Mouse (Mus musculus): ENCODE measurements around the gene Tgfb2. TPM values are rescaled to one million over a fixed set of nuclear protein-coding genes. Genes with fewer than 3 reads are reported as not detected.

The Tgfb2 gene
- 17.2 and 20.6 TPM in 2 replicates for polyA plus RNA-seq (2014; fragmentation: Nextera tagmentation; extraction: Ambion mirVana)

GRCm38 (mm10) chr1:186705915-186706248 lies at the start of gene Tgfb2:
TSS of gene Tgfb2 (minus strand) at chr1:186705989.
- Histone ChIP-seq H3K27me3 (ENCODE audit: control insufficient read depth, insufficient read depth, low read length) (peaks cover 2% of the 10 kb centered on the region; the same call in 1 of the 2 replicates), H3K9ac (ENCODE audit: low read length) (peak within 1 kb of the TSS; percentile 69), H3K36me3 (ENCODE audit: control insufficient read depth, insufficient read depth, low read length) (no peaks in the 10 kb centered on the region), H3K4me2 (ENCODE audit: low read depth, low read length, severe bottlenecking) (peak within 1 kb of the TSS; percentile 90), H3K4me3 (ENCODE audit: low read depth, low read length) (peak within 1 kb of the TSS; percentile 62), H3K27ac (ENCODE audit: low read depth, low read length) (peak within 1 kb of the TSS; percentile 34; the same call in 1 of the 2 replicates), H3K9me3 (ENCODE audit: control insufficient read depth, low read length) (no peaks in the 10 kb centered on the region), H3K4me1 (replicated peaks; ENCODE audit: control insufficient read depth, insufficient read depth, low read length) (no peaks in the 10 kb centered on the region)
- DNase-seq (ENCODE audit: low spot score), result peak; percentile 60
- WGBS, result 2% methylated on average over 12 of the region's 12 CpGs
- ATAC-seq (replicated peaks; ENCODE audit: low FRiP score), result peak; percentile 34

- Histone ChIP-seq H3K9ac (ENCODE audit: low read length) (peak overlapping the region; percentile 89), H3K4me1 (replicated peaks; ENCODE audit: control insufficient read depth, insufficient read depth, low read length) (peaks cover 7% of the 10 kb centered on the region; the same call in 1 of the 2 replicates), H3K27me3 (ENCODE audit: control insufficient read depth, insufficient read depth, low read length) (no peaks in the 10 kb centered on the region), H3K27ac (ENCODE audit: low read depth, low read length) (no peak overlapping the region), H3K4me3 (ENCODE audit: low read depth, low read length) (peak overlapping the region; percentile 75), H3K4me2 (ENCODE audit: low read depth, low read length, severe bottlenecking) (peak overlapping the region; percentile 59), H3K36me3 (ENCODE audit: control insufficient read depth, insufficient read depth, low read length) (no peaks in the 10 kb centered on the region), H3K9me3 (ENCODE audit: control insufficient read depth, low read length) (no peaks in the 10 kb centered on the region)
- ATAC-seq (replicated peaks; ENCODE audit: low FRiP score) (peak; percentile 78), DNase-seq (ENCODE audit: low spot score) (no peak)
- WGBS, result 34% methylated on average over 10 of the region's 10 CpGs
Measured at GRCm38 (mm10) chr1:186749675-186750283, 44.0 kb upstream of the Tgfb2 start.

GRCm38 (mm10) chr1:186748724-186749653 lies 43.2 kb upstream of the Tgfb2 start, which contains the start of gene Rrp15:
TSS of gene Rrp15 (minus strand) at chr1:186749358.
- Histone ChIP-seq H3K4me2 (ENCODE audit: low read depth, low read length, severe bottlenecking) (peak within 1 kb of the TSS; percentile 74), H3K9me3 (ENCODE audit: control insufficient read depth, low read length) (no peaks in the 10 kb centered on the region), H3K27me3 (ENCODE audit: control insufficient read depth, insufficient read depth, low read length) (no peaks in the 10 kb centered on the region), H3K4me1 (replicated peaks; ENCODE audit: control insufficient read depth, insufficient read depth, low read length) (peaks cover 7% of the 10 kb centered on the region; the same call in 1 of the 2 replicates), H3K36me3 (ENCODE audit: control insufficient read depth, insufficient read depth, low read length) (no peaks in the 10 kb centered on the region), H3K9ac (ENCODE audit: low read length) (peak within 1 kb of the TSS; percentile 89), H3K27ac (ENCODE audit: low read depth, low read length) (no peak within 1 kb of the TSS), H3K4me3 (ENCODE audit: low read depth, low read length) (peak within 1 kb of the TSS; percentile 75)
- DNase-seq (ENCODE audit: low spot score) (peak; percentile 93), ATAC-seq (replicated peaks; ENCODE audit: low FRiP score) (peak; percentile 93)
- WGBS, result under 1% methylated on average over 46 of the region's 46 CpGs

GRCm38 (mm10) chr1:186739828-186740227 lies 34.0 kb upstream of the Tgfb2 start:
- WGBS, result 86% methylated on average over 7 of the region's 7 CpGs
- Histone ChIP-seq H3K4me3 (ENCODE audit: low read depth, low read length) (no peak overlapping the region), H3K36me3 (ENCODE audit: control insufficient read depth, insufficient read depth, low read length) (peaks cover 3% of the 10 kb centered on the region; the same call in 1 of the 2 replicates), H3K9me3 (ENCODE audit: control insufficient read depth, low read length) (no peaks in the 10 kb centered on the region), H3K4me1 (replicated peaks; ENCODE audit: control insufficient read depth, insufficient read depth, low read length) (no peaks in the 10 kb centered on the region), H3K27me3 (ENCODE audit: control insufficient read depth, insufficient read depth, low read length) (no peaks in the 10 kb centered on the region), H3K27ac (ENCODE audit: low read depth, low read length) (no peak overlapping the region), H3K9ac (ENCODE audit: low read length) (no peak overlapping the region), H3K4me2 (ENCODE audit: low read depth, low read length, severe bottlenecking) (no peak overlapping the region)
- no peak for DNase-seq (ENCODE audit: low spot score)
- ATAC-seq (replicated peaks; ENCODE audit: low FRiP score), result no peak

- Histone ChIP-seq H3K4me3 (ENCODE audit: low read depth, low read length) (no peak overlapping the region), H3K9me3 (ENCODE audit: control insufficient read depth, low read length) (no peaks in the 10 kb centered on the region), H3K4me1 (replicated peaks; ENCODE audit: control insufficient read depth, insufficient read depth, low read length) (no peaks in the 10 kb centered on the region), H3K36me3 (ENCODE audit: control insufficient read depth, insufficient read depth, low read length) (peaks cover 3% of the 10 kb centered on the region; the same call in 1 of the 2 replicates), H3K27me3 (ENCODE audit: control insufficient read depth, insufficient read depth, low read length) (no peaks in the 10 kb centered on the region), H3K27ac (ENCODE audit: low read depth, low read length) (no peak overlapping the region), H3K9ac (ENCODE audit: low read length) (no peak overlapping the region), H3K4me2 (ENCODE audit: low read depth, low read length, severe bottlenecking) (no peak overlapping the region)
- 94% methylated on average over 5 of the region's 5 CpGs for WGBS
- ATAC-seq (replicated peaks; ENCODE audit: low FRiP score) (no peak), DNase-seq (ENCODE audit: low spot score) (no peak)
Measured at GRCm38 (mm10) chr1:186735537-186735936, 29.7 kb upstream of the Tgfb2 start.

GRCm38 (mm10) chr1:186733052-186733451 lies 27.3 kb upstream of the Tgfb2 start:
- 96% methylated on average over 8 of the region's 8 CpGs for WGBS
- no peak for ATAC-seq (replicated peaks; ENCODE audit: low FRiP score)

GRCm38 (mm10) chr1:186728778-186729177 lies 23.0 kb upstream of the Tgfb2 start:
- ATAC-seq (replicated peaks; ENCODE audit: low FRiP score) (no peak), DNase-seq (ENCODE audit: low spot score) (no peak)
- Histone ChIP-seq H3K9ac (ENCODE audit: low read length) (no peak overlapping the region), H3K4me2 (ENCODE audit: low read depth, low read length, severe bottlenecking) (no peak overlapping the region), H3K9me3 (ENCODE audit: control insufficient read depth, low read length) (no peaks in the 10 kb centered on the region), H3K27me3 (ENCODE audit: control insufficient read depth, insufficient read depth, low read length) (no peaks in the 10 kb centered on the region), H3K36me3 (ENCODE audit: control insufficient read depth, insufficient read depth, low read length) (no peaks in the 10 kb centered on the region; the same call in 1 of the 2 replicates), H3K4me1 (replicated peaks; ENCODE audit: control insufficient read depth, insufficient read depth, low read length) (no peaks in the 10 kb centered on the region), H3K27ac (ENCODE audit: low read depth, low read length) (no peak overlapping the region), H3K4me3 (ENCODE audit: low read depth, low read length) (no peak overlapping the region)
- WGBS, result 76% methylated on average over 4 of the region's 4 CpGs

More at GRCm38 (mm10) chr1:186733052-186733451, 27.3 kb upstream of the Tgfb2 start:
- no peaks in the 10 kb centered on the region for H3K9me3 ChIP-seq (ENCODE audit: control insufficient read depth, low read length)
- H3K27ac ChIP-seq (ENCODE audit: low read depth, low read length), result no peak overlapping the region
- H3K4me1 ChIP-seq (replicated peaks; ENCODE audit: control insufficient read depth, insufficient read depth, low read length), result no peaks in the 10 kb centered on the region
- no peak overlapping the region for H3K9ac ChIP-seq (ENCODE audit: low read length)
- H3K36me3 ChIP-seq (ENCODE audit: control insufficient read depth, insufficient read depth, low read length), result peaks cover 3% of the 10 kb centered on the region; the same call in 1 of the 2 replicates
- no peak overlapping the region for H3K4me2 ChIP-seq (ENCODE audit: low read depth, low read length, severe bottlenecking)
- no peak for DNase-seq (ENCODE audit: low spot score)
- no peak overlapping the region for H3K4me3 ChIP-seq (ENCODE audit: low read depth, low read length)
- no peaks in the 10 kb centered on the region for H3K27me3 ChIP-seq (ENCODE audit: control insufficient read depth, insufficient read depth, low read length)

GRCm38 (mm10) chr1:186726117-186726516 lies 20.3 kb upstream of the Tgfb2 start:
- no peak overlapping the region for H3K27ac ChIP-seq (ENCODE audit: low read depth, low read length)
- DNase-seq (ENCODE audit: low spot score) (no peak), ATAC-seq (replicated peaks; ENCODE audit: low FRiP score) (no peak)
- no peak overlapping the region for H3K9ac ChIP-seq (ENCODE audit: low read length)
- H3K36me3 ChIP-seq (ENCODE audit: control insufficient read depth, insufficient read depth, low read length), result no peaks in the 10 kb centered on the region; the same call in 1 of the 2 replicates
- H3K27me3 ChIP-seq (ENCODE audit: control insufficient read depth, insufficient read depth, low read length), result no peaks in the 10 kb centered on the region
- 79% methylated on average over 7 of the region's 7 CpGs for WGBS
- H3K4me1 ChIP-seq (replicated peaks; ENCODE audit: control insufficient read depth, insufficient read depth, low read length), result no peaks in the 10 kb centered on the region
- no peak overlapping the region for H3K4me3 ChIP-seq (ENCODE audit: low read depth, low read length)
- no peaks in the 10 kb centered on the region for H3K9me3 ChIP-seq (ENCODE audit: control insufficient read depth, low read length)
- H3K4me2 ChIP-seq (ENCODE audit: low read depth, low read length, severe bottlenecking), result no peak overlapping the region

All from forebrain, embryonic 11.5 days (tissue).